Comparison of ENCODE assay signal across 19 mouse cellular contexts in genomic region chr2:35063333-35064030, GRCm38 (mm10). TPM values are rescaled to one million over a fixed set of nuclear protein-coding genes. Genes with fewer than 3 reads are reported as not detected.
"Had no signal": no experiment of that assay in that cellular context is flagged by ENCODE, and none has a peak within 500 bp of the region (broad histone marks: within the 10 kb centered on the region; RNA-seq: fewer than 3 reads in every experiment).

No protein-coding gene starts in this region.

- H3K4me1 ChIP-seq: limb, embryonic 12.5 days; limb, embryonic 15.5 days; midbrain, embryonic 12.5 days; midbrain, embryonic 15.5 days; neural tube, embryonic 13.5 days; stomach, embryonic 15.5 days had no signal

- ATAC-seq: hindbrain, postnatal 0 days; inflammation-experienced regulatory T-cells, adult 6 months; intestine, embryonic 16.5 days; midbrain, embryonic 15.5 days had no signal

- H3K36me3 ChIP-seq: limb, embryonic 12.5 days; limb, embryonic 15.5 days; midbrain, embryonic 12.5 days; midbrain, embryonic 15.5 days; neural tube, embryonic 13.5 days; stomach, embryonic 15.5 days had no signal

- H3K27me3 ChIP-seq: limb, embryonic 12.5 days; limb, embryonic 15.5 days; midbrain, embryonic 12.5 days; midbrain, embryonic 15.5 days; neural tube, embryonic 13.5 days; stomach, embryonic 15.5 days had no signal

- H3K4me2 ChIP-seq: limb, embryonic 12.5 days; limb, embryonic 15.5 days; midbrain, embryonic 12.5 days; midbrain, embryonic 15.5 days; neural tube, embryonic 13.5 days; stomach, embryonic 15.5 days had no signal

- H3K9me3 ChIP-seq: limb, embryonic 12.5 days; limb, embryonic 15.5 days; midbrain, embryonic 12.5 days; midbrain, embryonic 15.5 days; neural tube, embryonic 13.5 days; stomach, embryonic 15.5 days had no signal

- H3K9ac ChIP-seq: limb, embryonic 12.5 days; limb, embryonic 15.5 days; midbrain, embryonic 12.5 days; midbrain, embryonic 15.5 days; neural tube, embryonic 13.5 days; stomach, embryonic 15.5 days had no signal

- H3K27ac ChIP-seq: hindbrain, postnatal 0 days; limb, embryonic 12.5 days; limb, embryonic 15.5 days; macrophage; midbrain, embryonic 12.5 days; midbrain, embryonic 15.5 days; neural tube, embryonic 13.5 days; stomach, embryonic 15.5 days had no signal

- DNase-seq: kidney, adult 18-20 months; kidney, adult 9 months; kidney, postnatal 14 days; kidney, postnatal 4 days; left cerebral cortex, postnatal 4 days; retina, postnatal 1 day; right cerebral cortex, postnatal 25 days; spleen, adult 18-20 months; thymus, postnatal 25 days had no signal

- H3K4me3 ChIP-seq: limb, embryonic 12.5 days; limb, embryonic 15.5 days; midbrain, embryonic 12.5 days; midbrain, embryonic 15.5 days; neural tube, embryonic 13.5 days; stomach, embryonic 15.5 days had no signal

RNA-seq across cellular contexts. Expression of gene Hc, which starts 2.2 kb away (rescaled TPM):
- polyA plus RNA-seq: limb, embryonic 12.5 days; macrophage; neural tube, embryonic 13.5 days had no signal
